Mouse (Mus musculus) B cell, adult 2 months (primary cell): Measurements from ENCODE around the gene Actr3b.

Experiments used
- DNase-seq, 2 experiments: peaks; one replicate each; pipeline ENCODE4 v3.0.0; 2022

Gene Actr3b

GRCm38 (mm10) chr5:25889746-25890382 lies 130.1 kb downstream of the Actr3b start:
- no peak for DNase-seq

GRCm38 (mm10) chr5:25891321-25891720 lies 131.5 kb downstream of the Actr3b start:
- no peak for DNase-seq
